Comparison of ENCODE assay signal across 10 mouse cellular contexts in genomic region chr9:58458341-58458740, GRCm38 (mm10). TPM values are rescaled to one million over a fixed set of nuclear protein-coding genes. Genes with fewer than 3 reads are reported as not detected.
DNase-seq lines count a peak whose midpoint lies in the region; ATAC-seq and TF ChIP-seq lines count a peak whose summit lies in the region.
"Had no signal": no experiment of that assay in that cellular context is flagged by ENCODE, and none has a peak within 500 bp of the region (broad histone marks: within the 10 kb centered on the region; RNA-seq: fewer than 3 reads in every experiment).

No protein-coding gene starts in this region.

- H3K36me3 ChIP-seq in hindbrain, embryonic 16.5 days (ENCODE audit: control insufficient read depth, insufficient read depth, low read length), result no peaks in the 10 kb centered on the region
- H3K36me3 ChIP-seq in hindbrain, embryonic 14.5 days (replicated peaks; ENCODE audit: control insufficient read depth, insufficient read depth), result no peaks in the 10 kb centered on the region
- no peaks in the 10 kb centered on the region for H3K36me3 ChIP-seq in forebrain, embryonic 12.5 days (replicated peaks)
- H3K36me3 ChIP-seq in stomach, postnatal 0 days (ENCODE audit: control insufficient read depth, insufficient read depth, low read length), result no peaks in the 10 kb centered on the region
- H3K36me3 ChIP-seq: heart, embryonic 13.5 days; lung, embryonic 15.5 days had no signal

- no peaks in the 10 kb centered on the region for H3K9me3 ChIP-seq in hindbrain, embryonic 16.5 days (ENCODE audit: control insufficient read depth, low read length)
- H3K9me3 ChIP-seq in hindbrain, embryonic 14.5 days (ENCODE audit: control insufficient read depth, low read length), result no peaks in the 10 kb centered on the region
- no peaks in the 10 kb centered on the region for H3K9me3 ChIP-seq in forebrain, embryonic 12.5 days
- H3K9me3 ChIP-seq in stomach, postnatal 0 days (ENCODE audit: control insufficient read depth, low read length), result no peaks in the 10 kb centered on the region
- H3K9me3 ChIP-seq: heart, embryonic 13.5 days; lung, embryonic 15.5 days had no signal

- no peaks in the 10 kb centered on the region for H3K27me3 ChIP-seq in hindbrain, embryonic 16.5 days (replicated peaks; ENCODE audit: control insufficient read depth, insufficient read depth, low read length)
- no peaks in the 10 kb centered on the region for H3K27me3 ChIP-seq in hindbrain, embryonic 14.5 days (ENCODE audit: control insufficient read depth, insufficient read depth, low read length)
- no peaks in the 10 kb centered on the region; the same call in 1 of the 2 replicates for H3K27me3 ChIP-seq in forebrain, embryonic 12.5 days
- no peaks in the 10 kb centered on the region for H3K27me3 ChIP-seq in stomach, postnatal 0 days (ENCODE audit: control insufficient read depth, insufficient read depth, low read length)
- H3K27me3 ChIP-seq: heart, embryonic 13.5 days; lung, embryonic 15.5 days had no signal

- WGBS in hindbrain, embryonic 16.5 days, result 75% methylated on average over 3 of the region's 3 CpGs
- 75% methylated on average over 3 of the region's 3 CpGs for WGBS in hindbrain, embryonic 14.5 days
- 83% methylated on average over 3 of the region's 3 CpGs for WGBS in forebrain, embryonic 12.5 days
- WGBS in stomach, postnatal 0 days, result 75% methylated on average over 3 of the region's 3 CpGs

- no peak overlapping the region for H3K4me2 ChIP-seq in hindbrain, embryonic 16.5 days (ENCODE audit: low read length)
- H3K4me2 ChIP-seq in hindbrain, embryonic 14.5 days (replicated peaks), result no peak overlapping the region
- no peak overlapping the region for H3K4me2 ChIP-seq in forebrain, embryonic 12.5 days
- H3K4me2 ChIP-seq in stomach, postnatal 0 days (replicated peaks; ENCODE audit: low read depth), result no peak overlapping the region
- H3K4me2 ChIP-seq: heart, embryonic 13.5 days; lung, embryonic 15.5 days had no signal

- no peak for DNase-seq in hindbrain, embryonic 14.5 days (ENCODE audit: low spot score)
- peak; percentile 23 for DNase-seq in retina, embryonic 14.5 days (ENCODE audit: low spot score)
- DNase-seq in retina, postnatal 1 day, result no peak
- no peak for DNase-seq in stomach, postnatal 0 days (ENCODE audit: low spot score)
- DNase-seq in heart, adult 18-20 months, result no peak
- DNase-seq in B cell, adult 2 months, result no peak

- no peak overlapping the region for H3K9ac ChIP-seq in hindbrain, embryonic 16.5 days (ENCODE audit: low read depth, low read length)
- no peak overlapping the region for H3K9ac ChIP-seq in hindbrain, embryonic 14.5 days
- H3K9ac ChIP-seq in forebrain, embryonic 12.5 days, result no peak overlapping the region
- no peak overlapping the region for H3K9ac ChIP-seq in stomach, postnatal 0 days (ENCODE audit: low read length)
- H3K9ac ChIP-seq: heart, embryonic 13.5 days; lung, embryonic 15.5 days had no signal

- H3K27ac ChIP-seq in hindbrain, embryonic 16.5 days (ENCODE audit: low read depth, low read length), result peak overlapping the region; percentile 32; the same call in 1 of the 2 replicates
- no peak overlapping the region for H3K27ac ChIP-seq in hindbrain, embryonic 14.5 days
- H3K27ac ChIP-seq in forebrain, embryonic 12.5 days, result peak overlapping the region; percentile 83
- no peak overlapping the region for H3K27ac ChIP-seq in stomach, postnatal 0 days (replicated peaks)
- H3K27ac ChIP-seq: heart, embryonic 13.5 days; lung, embryonic 15.5 days had no signal

- ATAC-seq in hindbrain, embryonic 16.5 days, result no peak
- no peak for ATAC-seq in hindbrain, embryonic 14.5 days (ENCODE audit: low FRiP score)
- no peak for ATAC-seq in forebrain, embryonic 12.5 days (ENCODE audit: low FRiP score)
- ATAC-seq in stomach, postnatal 0 days (ENCODE audit: low FRiP score, low TSS enrichment), result no peak

- TF ChIP-seq CTCF in stomach, postnatal 0 days (IDR thresholded peaks at IDR 0.05; ENCODE audit: low read depth), result peak; percentile 41

- no peak overlapping the region for H3K4me3 ChIP-seq in hindbrain, embryonic 16.5 days (ENCODE audit: low read length)
- no peak overlapping the region for H3K4me3 ChIP-seq in hindbrain, embryonic 14.5 days (replicated peaks; ENCODE audit: low read length)
- no peak overlapping the region for H3K4me3 ChIP-seq in forebrain, embryonic 12.5 days (replicated peaks)
- no peak overlapping the region for H3K4me3 ChIP-seq in stomach, postnatal 0 days (ENCODE audit: low read depth, low read length)
- H3K4me3 ChIP-seq: heart, embryonic 13.5 days; lung, embryonic 15.5 days had no signal

- TF ChIP-seq EP300 in stomach, postnatal 0 days (optimal IDR thresholded peaks at IDR 0.05), result no peak

- peaks cover 32% of the 10 kb centered on the region for H3K4me1 ChIP-seq in hindbrain, embryonic 16.5 days (ENCODE audit: control insufficient read depth, insufficient read depth, low read depth, low read length)
- H3K4me1 ChIP-seq in hindbrain, embryonic 14.5 days (replicated peaks; ENCODE audit: control insufficient read depth, insufficient read depth, low read length), result peaks cover 34% of the 10 kb centered on the region
- H3K4me1 ChIP-seq in forebrain, embryonic 12.5 days, result peaks cover 35% of the 10 kb centered on the region
- H3K4me1 ChIP-seq in stomach, postnatal 0 days (replicated peaks; ENCODE audit: control insufficient read depth, insufficient read depth), result no peaks in the 10 kb centered on the region

RNA-seq across cellular contexts. Expression of gene Insyn1, which starts 30.1 kb away (rescaled TPM):
- 8.5 and 9.6 TPM in 2 replicates for polyA plus RNA-seq in hindbrain, embryonic 16.5 days (2015; fragmentation: Nextera tagmentation; extraction: Ambion mirVana)
- polyA plus RNA-seq in hindbrain, embryonic 14.5 days (2014; fragmentation: Nextera tagmentation; extraction: Ambion mirVana), result 15.1 and 16.7 TPM in 2 replicates
- 4.0 and 4.7 TPM in 2 replicates for polyA plus RNA-seq in forebrain, embryonic 12.5 days (2016; fragmentation: Nextera tagmentation; extraction: Ambion mirVana)
- 0.58 and 0.94 TPM in 2 replicates for polyA plus RNA-seq in stomach, postnatal 0 days (2015; fragmentation: Nextera tagmentation; extraction: Ambion mirVana)
- 10 to 100 TPM; 28.2 to 30.7 TPM for total RNA-seq in heart, adult 18-20 months (2021)

Comparison
In these comparisons a context has a peak if more than half of its experiments do, and no peak if none do; other contexts are left out.
1. H3K27ac ChIP-seq: peak in hindbrain, embryonic 16.5 days (single experiment) and forebrain, embryonic 12.5 days (single experiment); none in hindbrain, embryonic 14.5 days (single experiment) and stomach, postnatal 0 days (single experiment).